Comparison of ENCODE assay signal across 9 mouse cellular contexts in the genomic region with DNA sequence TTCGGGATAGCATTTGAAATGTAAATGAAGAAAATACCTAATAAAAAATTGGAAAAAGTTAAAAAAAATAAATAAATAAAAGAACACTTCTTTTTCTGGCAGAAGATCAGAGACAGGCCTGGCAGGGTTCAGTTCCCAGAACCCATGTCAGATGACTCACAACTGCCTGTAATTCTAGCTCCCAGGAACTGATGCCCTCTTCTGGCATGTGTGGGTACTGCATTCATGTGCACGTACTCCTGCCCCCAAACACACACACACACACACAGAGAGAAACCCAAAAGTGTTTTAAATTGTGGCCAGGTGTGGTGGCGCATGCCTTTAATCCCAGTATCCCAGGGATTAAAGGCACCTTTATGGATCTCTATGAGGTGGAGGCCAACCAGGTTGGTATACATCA. TPM values are rescaled to one million over a fixed set of nuclear protein-coding genes. Genes with fewer than 3 reads are reported as not detected.
DNase-seq lines count a peak whose midpoint lies in the region; ATAC-seq lines count a peak whose summit lies in the region.
"Had no signal": no experiment of that assay in that cellular context is flagged by ENCODE, and none has a peak within 500 bp of the region (broad histone marks: within the 10 kb centered on the region; RNA-seq: fewer than 3 reads in every experiment).

No protein-coding gene starts in this region.

- H3K9ac ChIP-seq in forebrain, embryonic 14.5 days (ENCODE audit: low read length) = no peak overlapping the region
- no peak overlapping the region for H3K9ac ChIP-seq in neural tube, embryonic 15.5 days (replicated peaks)
- H3K9ac ChIP-seq: neural tube, embryonic 13.5 days had no signal

- H3K9me3 ChIP-seq in forebrain, embryonic 10.5 days = no peaks in the 10 kb centered on the region
- no peaks in the 10 kb centered on the region for H3K9me3 ChIP-seq in forebrain, embryonic 14.5 days (replicated peaks; ENCODE audit: control insufficient read depth, low read length)
- H3K9me3 ChIP-seq in neural tube, embryonic 15.5 days (replicated peaks) = no peaks in the 10 kb centered on the region
- H3K9me3 ChIP-seq: neural tube, embryonic 13.5 days had no signal

- 94% methylated on average over 3 of the region's 3 CpGs for WGBS in forebrain, embryonic 10.5 days
- 96% methylated on average over 3 of the region's 3 CpGs for WGBS in forebrain, embryonic 14.5 days
- 99% methylated on average over 3 of the region's 3 CpGs for WGBS in neural tube, embryonic 15.5 days

- no peaks in the 10 kb centered on the region for H3K27me3 ChIP-seq in forebrain, embryonic 10.5 days (ENCODE audit: poor library complexity, severe bottlenecking)
- H3K27me3 ChIP-seq in forebrain, embryonic 14.5 days (replicated peaks; ENCODE audit: control insufficient read depth, insufficient read depth, low read length) = no peaks in the 10 kb centered on the region
- no peaks in the 10 kb centered on the region for H3K27me3 ChIP-seq in neural tube, embryonic 15.5 days (replicated peaks)
- H3K27me3 ChIP-seq: neural tube, embryonic 13.5 days had no signal

- H3K4me2 ChIP-seq in forebrain, embryonic 14.5 days (ENCODE audit: low read length) = no peak overlapping the region
- no peak overlapping the region for H3K4me2 ChIP-seq in neural tube, embryonic 15.5 days
- H3K4me2 ChIP-seq: neural tube, embryonic 13.5 days had no signal

- H3K4me3 ChIP-seq in forebrain, embryonic 10.5 days = no peak overlapping the region
- H3K4me3 ChIP-seq in forebrain, embryonic 14.5 days (ENCODE audit: low read depth, low read length) = no peak overlapping the region
- H3K4me3 ChIP-seq in neural tube, embryonic 15.5 days (replicated peaks) = no peak overlapping the region
- H3K4me3 ChIP-seq: neural tube, embryonic 13.5 days had no signal

- no peak for ATAC-seq in forebrain, embryonic 14.5 days
- no peak for ATAC-seq in neural tube, embryonic 15.5 days (ENCODE audit: low FRiP score)

- H3K4me1 ChIP-seq in forebrain, embryonic 10.5 days = no peaks in the 10 kb centered on the region
- H3K4me1 ChIP-seq in forebrain, embryonic 14.5 days (ENCODE audit: control insufficient read depth, insufficient read depth, low read length) = no peaks in the 10 kb centered on the region
- no peaks in the 10 kb centered on the region for H3K4me1 ChIP-seq in neural tube, embryonic 15.5 days
- H3K4me1 ChIP-seq: neural tube, embryonic 13.5 days had no signal

- peak; percentile 21 for DNase-seq in forebrain, embryonic 10.5 days (ENCODE audit: extremely low spot score, low spot score)
- no peak for DNase-seq in forebrain, embryonic 14.5 days (ENCODE audit: low spot score)
- DNase-seq in neural tube, embryonic 10.5 days (ENCODE audit: extremely low spot score, low spot score) = peak; percentile 19
- peak; percentile 66 for DNase-seq in induced T-regulatory cell, adult 2 months (ENCODE audit: low read depth)
- peak; percentile 30 to 38 for DNase-seq in thymus, postnatal 36 days
- no peak for DNase-seq in frontal cortex, postnatal 14 days (ENCODE audit: low spot score in 2 of 2)
- DNase-seq in layer of hippocampus, postnatal 25 days (ENCODE audit: extremely low spot score in 1 of 2, low spot score in 1 of 2) = no peak

- H3K36me3 ChIP-seq in forebrain, embryonic 10.5 days (replicated peaks) = peaks cover 80% of the 10 kb centered on the region
- peaks cover 36% of the 10 kb centered on the region for H3K36me3 ChIP-seq in forebrain, embryonic 14.5 days (ENCODE audit: control insufficient read depth, insufficient read depth, low read length)
- H3K36me3 ChIP-seq in neural tube, embryonic 15.5 days = peaks cover 28% of the 10 kb centered on the region

- H3K27ac ChIP-seq in forebrain, embryonic 10.5 days = no peak overlapping the region
- H3K27ac ChIP-seq in forebrain, embryonic 14.5 days (ENCODE audit: low read depth, low read length) = no peak overlapping the region
- H3K27ac ChIP-seq in neural tube, embryonic 15.5 days (replicated peaks) = no peak overlapping the region
- H3K27ac ChIP-seq: neural tube, embryonic 13.5 days had no signal

RNA-seq across cellular contexts. Expression of gene Rfc1, which starts 51.3 kb away (rescaled TPM):
- polyA plus RNA-seq in forebrain, embryonic 10.5 days (2016; fragmentation: Nextera tagmentation; extraction: Ambion mirVana) = 103 and 110 TPM in 2 replicates
- polyA plus RNA-seq in forebrain, embryonic 14.5 days (2014; fragmentation: Nextera tagmentation; extraction: Ambion mirVana) = 39.6 and 39.7 TPM in 2 replicates
- polyA plus RNA-seq in neural tube, embryonic 15.5 days (2015; fragmentation: Nextera tagmentation; extraction: Ambion mirVana) = 28.9 and 41.9 TPM in 2 replicates
- 10 to 100 TPM; 28.5 to 29.5 TPM for total RNA-seq in layer of hippocampus, postnatal 25 days (2021)

Comparison
In these comparisons a context has a peak if more than half of its experiments do, and no peak if none do; other contexts are left out.
1. DNase-seq: peak in forebrain, embryonic 10.5 days (single experiment), neural tube, embryonic 10.5 days (single experiment), induced T-regulatory cell, adult 2 months (single experiment) and thymus, postnatal 36 days (2 of 2); none in forebrain, embryonic 14.5 days (single experiment), frontal cortex, postnatal 14 days (0 of 2) and layer of hippocampus, postnatal 25 days (0 of 2).